Mouse (Mus musculus): ENCODE data around the gene Helq. TPM values are rescaled to one million over a fixed set of nuclear protein-coding genes. Genes with fewer than 3 reads are reported as not detected.

Gene Helq
- total RNA-seq, 2 experiments from 2014 or later: 5.5 to 7.0 TPM

Other genes starting within 250 kb of the Helq start
- gene Plac8, start 226.4 kb downstream of the Helq start, total RNA-seq (2021): 1 to 10 TPM; 2.3 to 7.1 TPM
- 10 to 100 TPM; 38.3 to 39.9 TPM for gene Coq2, start 123.5 kb downstream of the Helq start, total RNA-seq (2021)
- gene Hpse, start 78.9 kb downstream of the Helq start, total RNA-seq (2021): 1 to 10 TPM; 2.2 to 2.4 TPM
- gene Mrps18c, start within 50 bp of the Helq start, total RNA-seq (2021): 10 to 100 TPM; 67.9 to 81.1 TPM
- 10 to 100 TPM in 1 of 2 experiments, 1 to 10 TPM in 1; 9.1 to 11.4 TPM for gene Abraxas1, start 22.4 kb upstream of the Helq start, total RNA-seq (2021)
- gene Gpat3, start 47.1 kb upstream of the Helq start, total RNA-seq (2021): 10 to 100 TPM in 1 of 2 experiments, 1 to 10 TPM in 1; 5.4 to 11.6 TPM